Mouse (Mus musculus) heart, postnatal 25 days (tissue): ENCODE measurements around the gene Tnnc2. TPM values are rescaled to one million over a fixed set of nuclear protein-coding genes. Genes with fewer than 3 reads are reported as not detected.

ENCODE experiments used
- DNase-seq: peaks from one replicate; pipeline ENCODE4 v3.0.0; 2022; ENCODE audit warnings: low spot score
- intact Hi-C: fragments of 180-260 bp; cut with DNase I; formaldehyde crosslinking; loops from one replicate; pipeline ENCODE4 v1.15.1; 2025
- total RNA-seq, 2 experiments: library from RNA; stranded (reverse); gene quantifications; 2 replicates each; pipeline ENCODE4 v1.2.3; 2021

Tnnc2 gene
- not detected for total RNA-seq

DNA sequence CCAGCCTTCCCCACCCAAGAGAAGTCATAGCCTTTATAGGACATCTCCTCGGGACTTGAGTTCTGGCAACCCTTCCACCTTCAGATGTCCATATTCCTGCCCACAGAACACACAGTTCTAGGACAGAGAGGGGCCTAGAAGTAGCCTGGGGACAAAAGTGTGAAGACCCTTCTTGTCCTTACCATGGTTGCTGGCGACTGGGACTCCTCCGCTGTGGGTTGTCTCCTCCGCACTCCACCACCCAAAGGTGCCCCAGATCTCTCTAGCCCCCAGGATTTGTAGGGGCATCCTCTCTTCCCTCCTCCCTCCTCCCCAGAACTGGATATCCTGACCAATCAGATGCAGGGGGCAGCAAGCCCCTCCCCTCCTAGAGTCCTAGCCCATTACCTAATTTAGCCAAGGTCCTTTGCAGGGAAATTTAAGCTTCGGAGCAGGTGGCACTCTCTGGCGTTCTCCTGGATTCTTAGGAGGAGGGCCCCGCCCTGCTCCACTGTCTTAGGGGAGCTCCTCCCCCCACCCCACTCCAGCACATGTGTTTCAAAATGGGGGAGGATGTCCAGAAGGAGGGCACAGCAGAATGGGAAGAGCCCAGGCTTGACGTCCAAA is at the start of gene Tnnc2:
TSS of gene Tnnc2 (minus strand) at position 487 of the 606 bp plus-strand sequence.
- DNase-seq, result no peak

GRCm38 (mm10) chr2:164829090-164829489 is 49.3 kb upstream of the Tnnc2 start:
- intact Hi-C loops, result no loop called here
- no peak for DNase-seq

More for the DNA sequence above, at the start of gene Tnnc2:
- intact Hi-C loops, result no loop called here

- DNase-seq, result no peak
These were observed 48.7 kb upstream of the Tnnc2 start, which contains the start of gene Spata25 for GRCm38 (mm10) chr2:164828437-164828836. Gene Spata25 (minus strand): TSS chr2:164828537.

DNA sequence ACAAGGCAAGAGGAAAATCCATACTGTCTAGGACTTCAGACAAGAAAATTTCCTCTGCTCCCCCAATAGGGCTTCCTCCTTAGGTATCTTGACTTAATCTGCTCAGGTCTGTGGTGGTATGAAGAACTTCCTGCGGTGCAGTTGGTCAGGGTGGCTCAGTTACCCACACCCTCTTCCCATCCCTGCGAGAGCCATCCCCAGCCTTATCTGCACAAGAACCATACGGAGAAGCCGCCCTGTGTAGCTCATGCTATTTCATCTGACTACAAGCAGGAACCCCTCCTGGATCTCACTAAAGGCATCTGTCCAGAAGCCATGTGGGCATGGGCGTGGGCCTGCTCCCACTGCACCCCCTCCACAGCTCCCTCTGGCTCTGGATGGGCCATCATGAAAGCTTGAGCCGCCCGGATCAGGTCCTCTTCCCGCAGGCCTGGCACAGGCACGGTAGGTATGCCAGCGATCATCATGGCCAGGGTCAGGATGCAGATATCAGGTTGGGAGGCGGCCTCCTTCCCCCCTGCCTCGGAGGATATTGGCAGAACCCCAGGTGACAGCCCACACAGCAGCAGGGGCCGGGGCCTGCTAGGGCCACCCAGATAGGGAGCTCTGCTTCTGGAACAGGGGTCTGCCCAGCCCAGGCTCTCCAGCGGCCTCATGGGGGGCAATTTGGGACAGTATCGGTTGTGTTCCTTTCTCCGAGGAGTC is 47.5 kb upstream of the Tnnc2 start:
- DNase-seq, result no peak

More at GRCm38 (mm10) chr2:164828437-164828836, 48.7 kb upstream of the Tnnc2 start, which contains the start of gene Spata25:
- intact Hi-C loops, result no loop called here

DNA sequence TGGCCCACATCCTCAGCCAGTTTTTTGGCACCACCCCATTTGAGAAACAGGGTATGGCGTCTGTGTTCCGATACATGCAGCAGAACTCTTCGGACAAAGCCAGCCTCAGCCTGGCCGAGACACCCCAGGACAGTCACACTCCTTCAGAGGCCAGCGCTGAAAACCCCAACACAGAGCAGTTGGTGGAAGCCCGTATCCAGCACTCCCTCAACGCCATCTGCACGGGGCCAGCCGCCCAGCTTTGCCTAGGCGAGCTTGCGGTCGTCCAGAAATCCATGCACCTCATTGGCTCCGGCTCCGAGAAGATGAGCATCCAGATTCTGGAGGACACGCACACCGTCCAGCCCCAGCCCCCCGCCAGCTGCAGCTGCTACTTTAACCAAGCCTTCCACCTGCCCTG is 45.8 kb upstream of the Tnnc2 start:
- DNase-seq, result no peak
- intact Hi-C loops, result no loop called here

More for the DNA sequence above, 47.5 kb upstream of the Tnnc2 start:
- intact Hi-C loops, result no loop called here

- DNase-seq, result no peak
- intact Hi-C loops, result no loop called here
These were observed 44.2 kb upstream of the Tnnc2 start for GRCm38 (mm10) chr2:164823969-164824368.

DNA sequence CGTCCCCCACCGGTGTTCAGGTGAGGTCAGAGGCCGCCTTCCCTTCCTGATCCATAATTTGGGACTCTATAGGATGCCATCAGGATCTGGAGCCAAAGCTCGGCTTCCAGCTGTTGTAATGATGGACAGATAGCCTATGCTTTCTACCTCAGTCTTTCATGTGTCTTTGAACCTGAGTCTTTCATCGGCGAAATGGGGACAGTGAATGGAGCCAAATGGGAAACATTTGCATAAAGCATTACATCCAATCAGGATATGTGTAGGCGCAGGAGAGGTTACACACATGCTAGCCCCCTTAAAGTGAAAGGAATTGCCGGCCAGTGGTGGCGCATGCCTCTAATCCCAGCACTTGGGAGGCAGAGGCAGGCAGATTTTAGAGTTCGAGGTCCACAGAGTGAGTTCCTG is 43.4 kb upstream of the Tnnc2 start:
- intact Hi-C loops, result no loop called here
- no peak for DNase-seq

- DNase-seq, result peak; percentile 99
- intact Hi-C loops, result no loop called here
These were observed 42.9 kb upstream of the Tnnc2 start, which contains the start of gene Zswim1 for GRCm38 (mm10) chr2:164822636-164823165. Gene Zswim1 (plus strand): TSS chr2:164822686.

DNA sequence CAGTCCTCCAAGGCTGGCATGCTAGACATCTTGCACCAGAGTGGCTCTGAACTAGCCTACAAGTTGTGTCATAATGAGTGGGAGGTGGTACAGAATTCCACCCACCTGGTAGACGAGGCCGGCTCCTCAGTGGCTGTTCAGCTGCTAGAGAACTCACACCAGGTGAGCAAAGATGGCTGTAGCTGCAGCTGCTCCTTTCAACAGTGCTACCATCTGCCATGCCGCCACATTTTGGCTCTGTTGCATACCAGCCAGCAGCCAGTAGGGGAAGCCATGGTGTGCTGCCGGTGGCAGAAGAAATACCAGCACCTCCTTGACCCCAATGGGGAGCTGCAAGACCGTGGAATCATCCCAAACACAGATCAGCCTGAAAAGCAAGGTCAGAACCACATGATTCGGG is 41.3 kb upstream of the Tnnc2 start:
- DNase-seq, result no peak
- intact Hi-C loops, result no loop called here

DNA sequence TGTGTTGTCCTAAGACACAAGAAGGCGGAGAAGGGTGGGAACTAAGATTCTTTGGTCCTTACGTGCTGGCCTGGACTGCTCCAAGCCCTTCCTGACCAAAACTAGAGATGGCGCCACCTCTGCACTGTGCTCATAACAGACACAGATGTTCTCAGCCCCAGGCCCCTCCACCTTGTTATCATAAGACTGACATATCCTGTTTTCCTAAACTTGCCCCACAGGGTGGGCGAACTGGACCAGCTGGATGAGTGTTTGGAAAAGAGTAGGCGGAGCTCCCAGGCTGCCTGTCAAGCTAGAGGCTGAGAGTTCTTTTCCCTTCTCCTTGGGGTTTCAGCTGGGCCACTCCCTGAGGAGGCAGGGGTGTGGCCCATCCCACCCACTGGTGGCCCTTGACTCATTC is 37.9 kb upstream of the Tnnc2 start:
- intact Hi-C loops, result no loop called here
- DNase-seq, result no peak

- no peak for DNase-seq
- intact Hi-C loops, result no loop called here
These were observed 37.4 kb upstream of the Tnnc2 start for GRCm38 (mm10) chr2:164817206-164817605.

DNA sequence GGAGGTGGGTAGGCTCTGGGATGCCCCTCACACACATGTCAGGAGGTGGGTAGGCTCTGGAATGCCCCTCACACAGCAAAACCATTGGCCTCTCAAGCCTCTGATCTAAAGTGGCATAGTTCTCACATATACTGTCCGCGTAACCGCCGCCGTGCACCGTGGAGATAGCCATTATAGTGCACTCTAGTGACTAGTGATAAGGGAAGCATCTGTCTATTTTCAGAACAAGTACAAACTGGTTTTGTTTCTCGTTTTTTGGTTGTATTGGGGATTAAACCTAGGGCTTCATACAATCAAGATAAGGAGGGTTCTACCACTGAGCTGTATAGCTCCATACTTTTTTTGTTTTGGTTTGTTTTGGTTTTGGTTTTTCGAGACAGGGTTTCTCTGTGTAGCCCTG is 36.1 kb upstream of the Tnnc2 start:
- intact Hi-C loops, result no loop called here
- DNase-seq, result no peak

DNA sequence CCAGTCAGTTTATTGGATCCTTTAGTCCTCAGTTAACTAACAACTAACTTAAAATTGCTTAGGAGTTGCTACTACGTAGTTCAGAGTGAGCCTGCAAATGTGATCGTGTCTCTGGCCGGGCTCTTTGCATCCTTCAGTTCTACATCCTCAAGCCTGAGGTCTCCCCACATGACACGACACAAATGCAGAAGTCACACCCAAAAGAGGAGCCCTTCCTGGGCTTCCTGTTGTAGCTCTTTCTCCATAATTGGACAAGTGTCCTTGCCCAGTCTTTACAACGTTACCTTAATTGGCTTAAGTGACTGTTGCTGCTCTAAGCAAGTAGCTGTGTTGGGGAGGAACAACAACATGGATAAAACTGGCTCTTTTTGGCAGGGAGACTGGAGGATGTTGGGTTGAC is 35.6 kb upstream of the Tnnc2 start:
- no peak for DNase-seq
- intact Hi-C loops, result no loop called here

- no peak for DNase-seq
- intact Hi-C loops, result no loop called here
These were observed 33.8 kb upstream of the Tnnc2 start for GRCm38 (mm10) chr2:164813557-164813956.

DNA sequence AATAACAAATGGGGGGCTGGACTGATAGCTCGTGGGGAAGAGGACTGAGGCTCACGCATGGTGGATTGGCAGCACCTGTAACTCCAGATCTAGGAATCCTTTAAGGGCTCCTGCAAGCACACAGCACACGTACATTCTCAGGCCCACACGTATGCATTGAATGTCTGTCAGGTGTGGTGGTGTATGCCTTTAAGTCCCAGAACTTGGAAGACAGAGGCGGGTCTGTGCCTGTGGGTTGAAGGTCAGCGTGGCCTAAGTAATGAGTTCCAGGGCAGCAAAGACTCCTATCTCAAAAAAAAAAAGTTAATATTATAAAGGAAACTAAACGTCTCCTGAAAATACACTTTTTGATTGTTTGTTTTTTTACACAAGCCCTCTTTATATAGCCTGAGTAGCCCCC is 26.8 kb upstream of the Tnnc2 start:
- DNase-seq, result no peak
- intact Hi-C loops, result no loop called here

- intact Hi-C loops, result no loop called here
- DNase-seq, result no peak
These were observed 25.6 kb upstream of the Tnnc2 start for GRCm38 (mm10) chr2:164805332-164805718.

DNA sequence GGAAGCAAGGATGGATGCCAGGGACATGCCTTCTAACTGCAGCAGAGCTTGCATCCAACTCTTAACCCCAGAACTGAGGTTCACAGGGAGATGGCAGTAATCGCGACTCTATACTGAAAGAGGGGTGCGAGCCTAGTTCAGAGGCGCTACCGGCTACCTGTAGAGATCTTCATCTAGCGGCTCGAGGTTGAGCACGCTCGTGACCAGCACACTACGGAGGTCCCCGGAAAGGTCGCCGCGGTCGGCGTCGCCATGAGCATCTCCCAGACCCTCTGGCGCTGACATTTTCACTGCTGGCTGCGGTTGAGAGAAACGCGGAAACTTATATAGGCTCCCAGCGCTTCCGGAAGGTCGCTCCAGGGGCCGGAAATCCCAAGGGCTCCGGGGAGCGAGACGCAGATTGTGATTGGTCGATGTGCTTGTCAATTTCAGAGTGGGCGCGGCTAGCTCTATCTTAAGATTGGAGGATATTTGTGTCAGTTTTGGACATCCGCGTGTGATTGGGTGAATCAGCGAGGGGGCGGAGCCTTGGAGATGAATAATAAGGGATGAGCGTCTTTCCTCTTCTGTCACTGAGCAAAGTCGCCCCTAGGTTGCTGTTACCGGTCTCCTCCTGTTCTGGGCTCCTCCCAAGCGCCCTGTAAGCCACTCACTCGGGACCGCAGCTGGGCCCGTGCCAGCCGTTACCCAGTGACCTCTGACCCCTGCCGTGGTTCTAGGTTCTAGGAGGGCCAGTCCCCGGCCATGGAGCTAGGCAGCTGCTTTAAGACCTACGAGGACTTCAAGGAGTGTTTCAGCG is 25.0 kb upstream of the Tnnc2 start, which contains the start of the genes Acot8 and Zswim3:
TSS of gene Acot8 (minus strand) at position 350 of the 799 bp plus-strand sequence.
TSS of gene Zswim3 (plus strand) at position 566 of the 799 bp plus-strand sequence.
- intact Hi-C loops, result loop anchor here (5.0 kb wide), 1 partner anchor 212 kb away; the partner anchor contains the start of gene Eppin
- DNase-seq, result peak; percentile 96

- no peak for DNase-seq
- intact Hi-C loops, result loop anchor here (5.0 kb wide), 1 partner anchor 212 kb away; the partner anchor contains the start of gene Eppin
These were observed 24.1 kb upstream of the Tnnc2 start for GRCm38 (mm10) chr2:164803921-164804313.

DNA sequence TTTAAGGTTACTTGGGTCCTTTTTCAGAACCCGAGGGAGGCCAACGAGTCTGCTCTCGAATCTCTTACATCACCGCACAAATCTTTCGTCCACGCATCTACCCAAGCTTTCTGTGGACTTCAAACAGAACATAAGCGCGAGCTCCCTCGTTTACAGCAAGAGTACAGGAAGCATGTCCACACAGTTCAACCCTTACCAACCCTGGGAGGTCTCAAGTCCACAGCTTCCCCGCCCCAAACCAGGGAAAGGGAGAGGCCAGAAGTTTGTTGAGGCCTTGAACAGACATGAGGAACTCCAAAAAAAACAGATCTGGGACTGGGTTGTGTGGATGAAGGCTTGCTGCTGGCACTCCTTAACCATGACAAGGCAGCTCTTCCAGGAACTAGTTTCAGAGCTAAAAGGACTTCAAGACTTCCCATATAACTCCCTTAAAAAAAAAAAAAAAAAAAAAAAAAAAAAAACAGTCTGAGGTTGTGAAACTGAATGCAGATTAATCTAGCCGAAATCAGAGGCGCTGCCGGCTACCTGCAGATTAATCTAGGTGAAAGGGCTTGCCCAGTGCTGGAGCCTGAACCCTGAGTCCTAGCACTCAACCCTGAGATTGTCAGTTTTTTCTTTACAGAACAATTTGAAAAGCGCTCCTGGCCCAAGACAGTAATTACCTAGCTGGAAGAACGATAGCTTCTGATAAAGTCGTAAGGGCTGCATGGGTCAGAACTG is 23.6 kb upstream of the Tnnc2 start:
- no peak for DNase-seq
- intact Hi-C loops, result loop anchor here (5.0 kb wide), 1 partner anchor 211 kb away; the partner anchor contains the start of gene Eppin
